Mouse (Mus musculus): ENCODE data around the gene Itsn2. TPM values are rescaled to one million over a fixed set of nuclear protein-coding genes. Genes with fewer than 3 reads are reported as not detected.
A peak's percentile ranks its signal among the peaks of the same experiment; 100 is the strongest.
"Not testable (repeated sequence)": the region's sequence is repeated elsewhere in the genome, so short reads cannot be mapped to it uniquely, and the experiment has no call there.

The Itsn2 gene
- total RNA-seq, 2 experiments from 2014 or later = 88.6 to 101 TPM

- H3K27ac ChIP-seq = no peak overlapping the region
- H3K4me3 ChIP-seq = no peak overlapping the region
- no peak for TF ChIP-seq CTCF (conservative IDR thresholded peaks at IDR 0.05)
- DNase-seq (ENCODE audit: low spot score in 2 of 2) = no peak
Measured at GRCm38 (mm10) chr12:4731629-4732028, 139.2 kb downstream of the Itsn2 start.

DNA sequence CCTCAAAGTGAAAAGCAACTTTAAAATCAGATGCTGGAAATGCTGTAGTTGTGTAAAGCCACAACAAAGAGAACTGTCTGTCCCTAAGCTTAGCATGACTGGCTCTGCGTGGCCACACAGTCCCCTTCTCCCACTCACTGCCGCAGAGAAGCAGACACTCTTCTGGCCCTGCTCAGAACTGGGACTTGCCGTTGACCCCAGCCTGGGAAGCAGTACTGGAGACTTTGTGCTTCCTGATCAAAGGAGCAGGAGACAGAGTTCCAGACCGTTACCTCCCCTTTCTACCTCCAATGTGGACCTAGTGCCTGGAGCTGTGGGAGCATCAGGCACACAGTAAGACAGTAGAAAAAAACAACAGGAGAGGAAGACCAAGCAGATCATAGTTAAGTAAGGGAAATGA lies 139.9 kb downstream of the Itsn2 start:
- no peak for DNase-seq (ENCODE audit: low spot score in 2 of 2)
- no peak for TF ChIP-seq CTCF (conservative IDR thresholded peaks at IDR 0.05)
- no peak overlapping the region for H3K27ac ChIP-seq
- H3K4me3 ChIP-seq = no peak overlapping the region

DNA sequence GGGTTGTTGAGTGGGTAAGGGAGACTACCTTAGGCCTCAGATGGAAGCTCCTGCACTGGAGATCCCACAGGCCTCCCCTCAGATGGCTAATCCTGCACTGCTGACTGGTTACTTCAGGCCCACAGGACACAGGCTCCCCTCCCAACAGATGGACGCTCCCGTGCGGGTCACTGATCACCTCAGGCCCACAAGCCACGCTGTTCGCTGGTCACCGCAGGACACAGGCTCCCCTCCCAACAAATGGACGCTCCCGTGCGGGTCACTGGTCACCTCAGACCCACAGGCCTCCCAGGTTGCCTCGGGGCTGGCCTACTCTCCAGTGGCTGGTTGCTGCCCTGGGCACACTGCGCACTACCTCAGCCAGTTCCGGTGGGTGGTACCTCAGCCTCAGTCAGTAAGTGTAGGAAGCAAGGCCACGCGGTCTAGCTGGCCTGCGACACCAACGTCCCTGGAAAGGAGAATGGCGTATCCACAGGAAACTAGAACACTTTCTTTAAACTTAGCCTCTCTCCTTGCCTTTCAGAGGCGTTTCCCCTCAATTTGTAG lies 145.7 kb downstream of the Itsn2 start, which contains the start of gene Fam228a:
Gene Fam228a, minus strand, starts transcription at position 400 of the 546 bp plus-strand sequence.
- Histone ChIP-seq H3K27ac (no peak within 1 kb of the TSS), H3K4me3 (no peak within 1 kb of the TSS)
- no peak for TF ChIP-seq CTCF (conservative IDR thresholded peaks at IDR 0.05)
- DNase-seq (ENCODE audit: low spot score in 2 of 2) = no peak

GRCm38 (mm10) chr12:4740823-4741222 lies 148.4 kb downstream of the Itsn2 start:
- Histone ChIP-seq H3K4me3 (no peak overlapping the region), H3K27ac (no peak overlapping the region)
- DNase-seq (ENCODE audit: low spot score in 2 of 2) = no peak
- no peak for TF ChIP-seq CTCF (conservative IDR thresholded peaks at IDR 0.05)

- no peak overlapping the region for H3K27ac ChIP-seq
- no peak overlapping the region for H3K4me3 ChIP-seq
- peak; percentile 59 for TF ChIP-seq CTCF (conservative IDR thresholded peaks at IDR 0.05)
- DNase-seq (ENCODE audit: low spot score in 2 of 2) = no peak
Measured at GRCm38 (mm10) chr12:4742183-4742582, 149.7 kb downstream of the Itsn2 start.

DNA sequence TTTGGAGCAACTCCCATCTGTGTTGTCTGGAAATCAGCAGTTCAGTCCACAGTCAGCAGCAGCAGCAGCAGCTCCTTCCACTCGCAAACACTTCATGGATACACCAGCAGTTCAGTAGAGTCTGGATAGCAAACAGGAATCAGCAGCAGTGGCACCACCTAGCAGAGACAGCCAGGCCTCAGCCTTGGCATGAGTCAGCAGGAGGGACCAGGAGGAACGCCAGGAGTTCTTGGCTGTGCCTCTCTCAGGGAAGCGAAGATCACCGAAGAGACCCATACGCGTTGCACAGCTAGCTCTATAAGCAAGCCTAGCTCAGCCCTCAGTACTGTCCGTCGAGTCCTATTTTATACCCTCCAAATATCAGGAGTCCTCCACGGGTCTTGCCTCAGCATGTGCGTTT lies 152.0 kb downstream of the Itsn2 start:
- DNase-seq (ENCODE audit: low spot score in 2 of 2) = peak in 1 of 2 experiments; percentile 5
- Histone ChIP-seq H3K27ac (no peak overlapping the region), H3K4me3 (no peak overlapping the region)
- no peak for TF ChIP-seq CTCF (conservative IDR thresholded peaks at IDR 0.05)

DNA sequence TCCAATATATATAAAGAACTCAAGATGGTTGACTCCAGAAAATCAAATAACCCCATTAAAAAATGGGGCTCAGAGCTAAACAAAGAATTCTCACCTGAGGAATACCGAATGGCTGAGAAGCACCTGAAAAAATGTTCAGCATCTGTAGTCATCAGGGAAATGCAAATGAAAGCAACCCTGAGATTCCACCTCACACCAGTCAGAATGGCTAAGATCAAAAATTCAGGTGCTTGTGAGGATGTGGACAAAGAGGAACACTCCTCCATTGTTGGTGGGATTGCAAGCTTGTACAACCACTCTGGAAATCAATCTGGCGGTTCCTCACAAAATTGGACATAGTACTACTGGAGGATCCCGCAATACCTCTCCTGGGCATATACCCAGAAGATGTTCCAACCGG lies 162.0 kb downstream of the Itsn2 start:
- not testable (repeated sequence) for H3K4me3 ChIP-seq; H3K27ac ChIP-seq; DNase-seq (ENCODE audit: low spot score in 2 of 2)

GRCm38 (mm10) chr12:4757060-4757459 lies 164.6 kb downstream of the Itsn2 start:
- no peak overlapping the region for H3K4me3 ChIP-seq
- DNase-seq (ENCODE audit: low spot score in 2 of 2) = no peak
- no peak for TF ChIP-seq CTCF (conservative IDR thresholded peaks at IDR 0.05)

More at GRCm38 (mm10) chr12:4757060-4757459, 164.6 kb downstream of the Itsn2 start:
- H3K27ac ChIP-seq = no peak overlapping the region

Other genes with a start within 250 kb of the Itsn2 start
- gene Ncoa1, start 115.5 kb upstream of the Itsn2 start, total RNA-seq (2021) = 100 to 1,000 TPM; 142 to 146 TPM
- gene Gm3625, start 289 bp downstream of the Itsn2 start, total RNA-seq (2021) = not detected
- gene Fam228a, start 145.8 kb downstream of the Itsn2 start, total RNA-seq (2021) = 1 to 10 TPM; 2.4 to 4.9 TPM
- 10 to 100 TPM; 11.7 to 14.1 TPM for gene Pfn4, start 176.4 kb downstream of the Itsn2 start, total RNA-seq (2021)
- gene Fam228b, start 176.6 kb downstream of the Itsn2 start, total RNA-seq (2021) = 10 to 100 TPM; 22.2 to 27.6 TPM
- gene Sf3b6, start 224.9 kb downstream of the Itsn2 start, total RNA-seq (2021) = 10 to 100 TPM; 89.4 to 91.4 TPM
- gene Fkbp1b, start 249.0 kb downstream of the Itsn2 start, total RNA-seq (2021) = 10 to 100 TPM; 48.8 to 56.0 TPM

All from layer of hippocampus, adult 2 months (tissue).